In genomic region chr12:29701731-29702316, GRCm38 (mm10) we compare ENCODE assay signal across 9 mouse cellular contexts.
A peak's percentile ranks its signal among the peaks of the same experiment; 100 is the strongest.
DNase-seq lines count a peak whose midpoint lies in the region; ATAC-seq and TF ChIP-seq lines count a peak whose summit lies in the region.
"Had no signal": no experiment of that assay in that cellular context is flagged by ENCODE, and none has a peak within 500 bp of the region (broad histone marks: within the 10 kb centered on the region; RNA-seq: fewer than 3 reads in every experiment).

No protein-coding gene starts in this region.

- no peak for TF ChIP-seq CTCF in midbrain, postnatal 0 days (IDR thresholded peaks at IDR 0.05)

- intact Hi-C loops in left cerebral cortex, postnatal 36 days (cut with DNase I), result no loop called here

- no peak overlapping the region for H3K4me3 ChIP-seq in heart, embryonic 12.5 days
- no peak overlapping the region for H3K4me3 ChIP-seq in embryonic facial prominence, embryonic 12.5 days
- H3K4me3 ChIP-seq in heart, embryonic 16.5 days (ENCODE audit: low read length), result no peak overlapping the region
- no peak overlapping the region for H3K4me3 ChIP-seq in midbrain, postnatal 0 days (ENCODE audit: low read depth, low read length)

- no peak overlapping the region for H3K27ac ChIP-seq in heart, embryonic 12.5 days (ENCODE audit: poor library complexity, severe bottlenecking)
- H3K27ac ChIP-seq in embryonic facial prominence, embryonic 12.5 days, result peak overlapping the region; percentile 37; the same call in 1 of the 2 replicates
- H3K27ac ChIP-seq in heart, embryonic 16.5 days (ENCODE audit: low read length), result peak overlapping the region; percentile 39; the same call in 1 of the 2 replicates
- H3K27ac ChIP-seq in midbrain, postnatal 0 days (ENCODE audit: low read depth, low read length), result peak overlapping the region; percentile 64
- H3K27ac ChIP-seq: macrophage had no signal

- no peaks in the 10 kb centered on the region for H3K9me3 ChIP-seq in heart, embryonic 12.5 days (replicated peaks)
- no peaks in the 10 kb centered on the region for H3K9me3 ChIP-seq in embryonic facial prominence, embryonic 12.5 days
- H3K9me3 ChIP-seq in heart, embryonic 16.5 days (replicated peaks; ENCODE audit: control insufficient read depth, low read length), result no peaks in the 10 kb centered on the region
- H3K9me3 ChIP-seq in midbrain, postnatal 0 days (ENCODE audit: low read length), result no peaks in the 10 kb centered on the region

- H3K4me1 ChIP-seq in heart, embryonic 12.5 days (replicated peaks), result peaks cover 33% of the 10 kb centered on the region
- peaks cover 33% of the 10 kb centered on the region for H3K4me1 ChIP-seq in embryonic facial prominence, embryonic 12.5 days
- H3K4me1 ChIP-seq in heart, embryonic 16.5 days (ENCODE audit: control insufficient read depth, insufficient read depth, low read length), result peaks cover 19% of the 10 kb centered on the region
- peaks cover 41% of the 10 kb centered on the region for H3K4me1 ChIP-seq in midbrain, postnatal 0 days (ENCODE audit: insufficient read depth, low read length)

- H3K36me3 ChIP-seq in heart, embryonic 12.5 days, result no peaks in the 10 kb centered on the region
- no peaks in the 10 kb centered on the region for H3K36me3 ChIP-seq in embryonic facial prominence, embryonic 12.5 days
- H3K36me3 ChIP-seq in heart, embryonic 16.5 days (ENCODE audit: control insufficient read depth, insufficient read depth), result no peaks in the 10 kb centered on the region
- no peaks in the 10 kb centered on the region for H3K36me3 ChIP-seq in midbrain, postnatal 0 days (ENCODE audit: insufficient read depth, low read length)

- no peak overlapping the region for H3K9ac ChIP-seq in heart, embryonic 12.5 days
- no peak overlapping the region for H3K9ac ChIP-seq in embryonic facial prominence, embryonic 12.5 days
- no peak overlapping the region for H3K9ac ChIP-seq in heart, embryonic 16.5 days (ENCODE audit: low read length)
- H3K9ac ChIP-seq in midbrain, postnatal 0 days (replicated peaks; ENCODE audit: low read length, poor library complexity, severe bottlenecking), result 0 out of 2 replicates have a peak overlapping the region, but pooled peaks have one; percentile 15

- WGBS in heart, embryonic 12.5 days, result 35% methylated on average over 6 of the region's 6 CpGs
- 21% methylated on average over 6 of the region's 6 CpGs for WGBS in embryonic facial prominence, embryonic 12.5 days
- WGBS in heart, embryonic 16.5 days, result 45% methylated on average over 6 of the region's 6 CpGs
- 9% methylated on average over 6 of the region's 6 CpGs for WGBS in midbrain, postnatal 0 days

- ATAC-seq in heart, embryonic 12.5 days (ENCODE audit: insufficient number of reproducible peaks, low FRiP score), result no peak
- ATAC-seq in embryonic facial prominence, embryonic 12.5 days (ENCODE audit: insufficient number of reproducible peaks, insufficient read depth, low FRiP score, low TSS enrichment), result no peak
- ATAC-seq in heart, embryonic 16.5 days (replicated peaks; ENCODE audit: extremely low read depth, insufficient read depth, low FRiP score), result no peak
- no peak for ATAC-seq in midbrain, postnatal 0 days (ENCODE audit: low FRiP score)

- DNase-seq in heart, adult 11 months, result peak; percentile 97
- DNase-seq in midbrain, postnatal 0 days (ENCODE audit: low spot score), result peak; percentile 39
- DNase-seq in B cell, adult 2 months, result no peak
- no peak for DNase-seq in left cerebral cortex, postnatal 36 days (ENCODE audit: low spot score in 2 of 2)
- DNase-seq in ovary, adult 18-20 months (ENCODE audit: low spot score), result no peak

- no peaks in the 10 kb centered on the region for H3K27me3 ChIP-seq in heart, embryonic 12.5 days (replicated peaks)
- H3K27me3 ChIP-seq in embryonic facial prominence, embryonic 12.5 days, result no peaks in the 10 kb centered on the region
- no peaks in the 10 kb centered on the region for H3K27me3 ChIP-seq in heart, embryonic 16.5 days (ENCODE audit: control insufficient read depth, insufficient read depth, low read length)
- H3K27me3 ChIP-seq in midbrain, postnatal 0 days (ENCODE audit: insufficient read depth, low read length), result no peaks in the 10 kb centered on the region

- no peak overlapping the region for H3K4me2 ChIP-seq in heart, embryonic 12.5 days
- no peak overlapping the region for H3K4me2 ChIP-seq in embryonic facial prominence, embryonic 12.5 days (replicated peaks)
- H3K4me2 ChIP-seq in heart, embryonic 16.5 days (ENCODE audit: low read depth, low read length), result no peak overlapping the region
- no peak overlapping the region for H3K4me2 ChIP-seq in midbrain, postnatal 0 days (ENCODE audit: low read depth, low read length, poor library complexity, severe bottlenecking)

Comparison
In these comparisons a context has a peak if more than half of its experiments do, and no peak if none do; other contexts are left out.
1. DNase-seq: peak in heart, adult 11 months (single experiment) and midbrain, postnatal 0 days (single experiment); none in B cell, adult 2 months (0 of 2), left cerebral cortex, postnatal 36 days (0 of 2) and ovary, adult 18-20 months (single experiment).